Mouse (Mus musculus) E14TG2a.4 (cell line): ENCODE results near the gene Corin.

Experiments used
- H3K27me3 ChIP-seq: 2 replicates; pipeline ENCODE4 v1.6.1; 2014; ENCODE audit warnings: low read length, control low read depth; ENCODE audit not compliant: insufficient read depth
- H3K36me3 ChIP-seq: 2 replicates; pipeline ENCODE4 v1.6.1; 2014; ENCODE audit warnings: low read length, control low read depth; ENCODE audit not compliant: insufficient read depth
- H3K4me1 ChIP-seq: replicated peaks from 2 replicates; pipeline ENCODE4 v1.6.1; 2014; ENCODE audit warnings: low read depth, low read length, control low read depth
- H3K4me3 ChIP-seq: replicated peaks from 2 replicates; pipeline ENCODE4 v1.5.1; 2014; ENCODE audit warnings: mild to moderate bottlenecking, low read length
- H3K9me3 ChIP-seq: 2 replicates; pipeline ENCODE4 v1.6.1; 2014; ENCODE audit warnings: low read length, control low read depth
- CTCF ChIP-seq: conservative IDR thresholded peaks from 2 replicates; pipeline ENCODE4 v1.5.1; 2014; ENCODE audit warnings: low read length
- NANOG ChIP-seq: IDR thresholded peaks from 2 replicates; pipeline ENCODE4 v1.6.1; 2014; ENCODE audit warnings: borderline replicate concordance, low read length, mixed read lengths
- POU5F1 ChIP-seq: IDR thresholded peaks from 2 replicates; pipeline ENCODE4 v1.6.1; 2014; ENCODE audit warnings: low read length, borderline replicate concordance

Gene Corin

DNA sequence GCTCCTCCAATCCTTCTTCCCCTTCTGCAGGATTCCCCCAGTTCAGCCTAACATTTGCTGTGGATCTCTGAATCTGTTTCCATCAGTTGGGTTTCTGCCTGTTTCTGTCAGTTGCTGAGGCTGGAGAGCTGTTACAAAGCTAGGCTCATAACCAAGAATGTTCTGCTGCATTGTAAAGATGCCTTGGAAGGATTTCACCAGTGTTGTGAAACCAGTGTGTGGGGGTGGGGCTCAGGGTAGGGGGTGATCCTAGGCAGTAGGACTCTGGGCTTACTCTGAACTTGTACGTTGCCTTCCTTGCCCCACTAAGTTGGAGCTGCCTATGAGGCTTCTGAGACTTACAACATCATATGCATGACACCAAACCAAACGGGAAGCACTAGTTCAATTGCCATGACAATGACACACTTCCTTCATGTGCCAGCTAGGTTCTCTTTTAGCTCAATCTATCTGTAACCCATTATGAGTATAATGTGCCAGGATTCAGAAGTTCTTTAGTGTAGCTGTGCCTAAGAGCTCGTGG, 242.4 kb downstream of the Corin start:
- H3K36me3 ChIP-seq: peaks cover 17% of the 10 kb centered on the region

DNA sequence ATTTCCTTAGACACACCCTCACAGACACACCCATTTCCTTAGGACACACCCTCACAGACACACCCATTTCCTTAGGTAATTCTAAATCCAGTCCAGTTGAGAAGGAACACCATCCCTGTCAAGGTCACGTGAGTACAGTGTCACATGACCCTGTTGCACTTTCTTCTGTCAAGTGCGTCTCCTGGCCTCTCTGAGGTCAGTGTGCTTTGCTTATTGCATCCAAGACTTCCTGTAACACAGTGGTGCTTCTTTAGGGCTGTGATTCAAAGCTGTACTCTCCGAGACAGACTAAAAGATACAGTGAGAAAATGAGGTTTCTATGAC, 245.0 kb downstream of the Corin start:
- TF ChIP-seq NANOG: no peak
- TF ChIP-seq CTCF: no peak
- TF ChIP-seq POU5F1: no peak
- Histone ChIP-seq H3K36me3 (peaks cover 30% of the 10 kb centered on the region), H3K27me3 (no peaks in the 10 kb centered on the region), H3K9me3 (no peaks in the 10 kb centered on the region), H3K4me3 (no peak overlapping the region), H3K4me1 (peaks cover 18% of the 10 kb centered on the region)

More for the DNA sequence above, 242.4 kb downstream of the Corin start:
- Histone ChIP-seq H3K9me3 (no peaks in the 10 kb centered on the region), H3K4me1 (peaks cover 21% of the 10 kb centered on the region), H3K4me3 (no peak overlapping the region), H3K27me3 (no peaks in the 10 kb centered on the region)
- TF ChIP-seq CTCF: no peak
- no peak for TF ChIP-seq NANOG
- TF ChIP-seq POU5F1: no peak

DNA sequence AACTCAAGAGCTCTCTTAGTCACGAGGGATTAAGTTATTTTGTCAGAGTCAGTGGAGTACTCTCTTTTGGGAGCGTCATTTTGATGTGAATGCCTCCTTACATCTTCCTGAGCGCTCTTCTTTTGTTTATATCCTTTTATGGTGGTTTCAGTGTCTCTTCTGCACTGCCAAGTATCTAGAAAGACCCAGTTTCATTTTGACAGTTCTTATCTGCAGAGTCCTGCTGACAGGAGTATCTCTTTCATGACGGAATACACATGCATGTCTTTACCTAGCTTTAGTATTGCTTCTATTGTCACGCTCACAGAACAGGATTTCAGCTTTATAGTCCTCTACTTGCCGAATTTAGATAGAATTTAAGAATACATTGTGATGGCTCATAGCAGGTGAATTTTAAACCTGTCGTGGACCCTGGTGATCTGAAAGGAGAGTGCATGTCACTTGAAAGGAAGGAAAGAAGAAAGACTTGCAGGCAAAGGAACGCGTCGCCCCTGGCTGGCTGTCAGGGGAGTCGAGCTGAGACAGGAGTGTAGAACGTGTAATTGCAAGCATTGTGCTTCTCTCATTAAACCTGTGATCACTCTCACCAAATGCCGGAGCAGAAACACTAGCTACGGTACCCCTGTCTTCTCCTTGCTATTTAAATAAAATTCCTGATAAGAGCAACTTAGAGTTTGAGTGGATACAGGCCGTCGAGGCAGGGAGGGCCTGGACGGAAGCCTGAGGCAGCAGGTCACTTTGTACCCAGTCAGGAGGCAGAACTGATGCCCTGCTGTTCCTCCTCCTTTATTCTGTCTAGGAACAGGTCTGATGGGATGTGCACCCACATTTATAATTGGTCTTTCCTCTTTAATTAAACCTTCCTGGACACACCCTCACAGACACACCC, 245.6 kb downstream of the Corin start:
- no peak for TF ChIP-seq CTCF
- no peak for TF ChIP-seq POU5F1
- no peak for TF ChIP-seq NANOG
- Histone ChIP-seq H3K4me3 (no peak overlapping the region), H3K4me1 (peaks cover 12% of the 10 kb centered on the region), H3K36me3 (peaks cover 28% of the 10 kb centered on the region), H3K9me3 (no peaks in the 10 kb centered on the region), H3K27me3 (no peaks in the 10 kb centered on the region)

DNA sequence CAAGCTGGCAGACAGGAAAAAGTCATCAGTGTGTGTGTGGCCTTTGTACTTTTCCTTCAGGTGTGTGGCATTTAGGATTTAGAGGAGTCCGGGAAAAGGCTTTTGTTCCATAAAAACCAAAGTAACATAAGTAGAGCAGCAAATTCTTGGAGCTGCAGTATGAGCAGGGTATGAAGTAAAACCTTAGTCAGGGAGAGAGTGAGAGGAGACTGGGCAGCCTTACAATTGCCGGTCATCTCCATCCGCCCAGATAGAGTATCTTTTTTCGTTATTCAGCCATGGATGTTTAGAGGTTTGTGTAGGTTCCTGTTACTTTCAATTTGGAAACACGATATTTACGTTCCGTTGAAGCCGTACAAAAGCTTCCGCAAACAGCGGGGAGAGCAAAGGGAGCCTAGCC, 247.2 kb downstream of the Corin start:
- Histone ChIP-seq H3K4me1 (peaks cover 12% of the 10 kb centered on the region), H3K36me3 (peaks cover 33% of the 10 kb centered on the region), H3K9me3 (no peaks in the 10 kb centered on the region), H3K27me3 (no peaks in the 10 kb centered on the region), H3K4me3 (no peak overlapping the region)
- TF ChIP-seq POU5F1 (no peak), CTCF (no peak), NANOG (no peak)

DNA sequence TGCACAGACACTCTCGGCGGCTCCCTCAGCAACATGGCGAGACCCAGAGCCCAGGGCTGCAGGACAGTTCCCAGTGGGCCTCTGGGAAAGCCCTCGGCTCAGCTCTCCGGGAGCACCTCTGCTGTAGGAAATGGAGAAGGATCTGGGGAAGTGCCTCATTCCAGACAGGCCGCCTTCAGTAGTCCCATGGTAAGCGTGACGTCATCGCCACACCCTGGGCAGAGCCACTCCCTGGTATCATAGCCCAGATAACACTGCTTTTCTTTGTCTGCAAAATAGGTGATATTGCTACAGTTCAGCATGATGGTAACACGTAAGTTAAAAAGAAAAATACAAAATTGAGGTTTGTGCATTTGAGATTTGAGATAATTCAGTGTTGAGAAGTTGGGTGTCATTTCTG, 249.3 kb downstream of the Corin start:
- Histone ChIP-seq H3K4me1 (peaks cover 12% of the 10 kb centered on the region), H3K27me3 (no peaks in the 10 kb centered on the region)

DNA sequence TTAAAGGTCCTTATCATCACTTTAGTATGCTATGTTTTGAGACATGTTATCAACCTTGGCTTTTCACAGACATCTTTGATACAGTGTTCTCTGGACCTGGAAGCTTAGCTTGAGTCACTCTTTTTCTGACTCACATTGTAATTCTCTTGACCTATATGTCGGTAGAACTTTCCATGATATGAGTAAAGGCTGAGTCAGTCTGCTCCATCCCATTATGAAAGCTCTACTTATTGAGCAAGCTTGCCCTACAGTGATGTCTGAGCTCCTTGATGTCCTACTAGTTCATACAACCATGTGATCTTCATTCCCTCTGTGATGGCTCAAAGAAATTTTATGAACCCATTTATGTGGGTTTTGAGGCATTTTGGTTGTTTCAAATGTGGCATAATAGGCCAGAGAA, 254.1 kb downstream of the Corin start:
- Histone ChIP-seq H3K4me1 (no peaks in the 10 kb centered on the region), H3K4me3 (no peak overlapping the region), H3K9me3 (no peaks in the 10 kb centered on the region), H3K27me3 (no peaks in the 10 kb centered on the region), H3K36me3 (peaks cover 60% of the 10 kb centered on the region)
- TF ChIP-seq NANOG (no peak), CTCF (no peak), POU5F1 (no peak)

More for the DNA sequence above, 249.3 kb downstream of the Corin start:
- no peak overlapping the region for H3K4me3 ChIP-seq
- H3K36me3 ChIP-seq: peaks cover 24% of the 10 kb centered on the region; the same call in 1 of the 2 replicates
- no peak for TF ChIP-seq NANOG
- no peak for TF ChIP-seq CTCF
- no peak for TF ChIP-seq POU5F1
- no peaks in the 10 kb centered on the region for H3K9me3 ChIP-seq
